Mouse (Mus musculus): Measurements from ENCODE around the gene Cdk2ap2.

Cdk2ap2 gene

DNA sequence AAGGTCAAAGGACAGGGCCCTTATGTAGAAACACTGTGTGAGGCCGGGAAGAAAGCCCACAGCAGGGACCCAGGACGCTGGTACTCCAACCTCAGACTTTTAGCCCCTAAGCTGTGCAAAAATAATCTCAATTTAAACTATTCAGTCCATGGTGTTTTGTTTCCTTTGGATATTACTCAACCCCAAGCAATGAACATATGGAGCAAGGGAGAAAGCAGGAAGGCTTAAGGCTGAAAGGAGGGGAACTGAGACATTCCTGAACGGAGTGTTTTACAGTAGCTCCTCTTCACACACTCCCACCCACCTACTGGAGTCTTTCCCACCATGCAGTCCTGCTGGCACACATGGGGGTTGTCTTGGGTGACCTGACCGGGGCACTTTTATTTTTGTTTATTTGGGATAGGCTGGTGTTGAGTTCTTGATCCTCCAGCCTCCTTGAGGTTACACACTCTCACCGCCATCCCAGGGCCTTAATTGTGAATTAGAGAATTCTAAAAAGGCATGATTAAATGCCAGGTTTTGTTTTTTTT, 2.1 kb upstream of the Cdk2ap2 start:
- no peak for DNase-seq

DNA sequence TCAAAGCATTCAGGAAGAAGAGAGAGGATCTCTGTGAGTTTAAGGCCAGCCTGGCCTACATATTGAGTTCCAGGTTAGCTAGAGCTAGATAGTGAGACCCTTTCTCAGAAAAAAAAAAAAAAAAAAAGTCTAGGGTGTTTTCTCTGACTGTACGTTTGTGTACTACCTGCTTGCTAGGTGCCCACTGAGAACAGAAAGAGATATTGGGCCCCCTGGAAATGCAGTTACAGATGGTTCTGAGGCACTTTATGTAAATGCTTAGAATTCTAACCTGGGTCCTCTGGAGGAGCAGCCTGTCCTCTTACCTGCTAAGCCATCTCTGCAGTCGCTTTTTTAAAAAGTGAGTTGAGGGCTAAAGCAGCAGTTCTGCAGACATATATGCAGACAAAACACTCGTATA, 1.2 kb upstream of the Cdk2ap2 start:
- no peak for DNase-seq

DNA sequence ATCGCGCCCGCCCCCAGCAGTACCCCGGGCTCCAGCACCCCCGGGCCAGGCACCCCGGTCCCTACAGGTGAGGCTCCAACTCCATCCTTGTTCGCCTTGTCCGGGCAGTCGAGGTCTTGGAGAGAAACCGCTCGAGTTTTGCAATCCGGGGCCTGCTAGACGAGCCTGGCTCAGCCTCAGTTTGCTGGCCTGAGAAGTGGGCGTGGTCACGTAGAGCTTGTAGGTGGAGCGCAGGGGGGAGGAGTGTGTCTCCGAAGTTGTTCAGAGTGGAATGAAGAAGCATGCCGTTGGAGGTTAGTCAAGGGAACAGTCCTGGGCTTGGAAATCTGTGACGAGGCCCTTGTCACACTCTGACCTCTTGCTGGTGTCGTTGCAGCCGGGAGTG, 451 bp downstream of the Cdk2ap2 start:
- DNase-seq, result peak; percentile 92 to 93

DNA sequence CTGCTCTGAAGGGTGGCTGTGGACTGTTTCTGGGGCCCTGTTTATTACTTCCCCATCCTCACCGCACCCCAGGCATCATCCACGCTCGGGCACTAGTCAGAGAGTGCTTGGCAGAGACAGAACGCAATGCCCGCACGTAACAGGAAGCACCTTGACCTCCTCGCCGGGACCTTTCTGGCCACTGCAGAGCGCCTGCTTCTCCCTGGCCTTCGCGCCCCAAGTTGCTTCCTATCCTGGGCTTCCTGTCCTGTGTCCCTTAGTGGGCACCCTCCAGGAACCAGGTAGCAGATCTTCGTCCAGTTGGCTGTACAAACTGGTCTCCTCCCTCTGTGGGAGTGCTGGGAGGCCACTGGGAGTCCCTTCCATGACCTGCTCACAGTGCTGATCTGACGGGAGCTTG, 1.4 kb downstream of the Cdk2ap2 start:
- no peak for DNase-seq

DNA sequence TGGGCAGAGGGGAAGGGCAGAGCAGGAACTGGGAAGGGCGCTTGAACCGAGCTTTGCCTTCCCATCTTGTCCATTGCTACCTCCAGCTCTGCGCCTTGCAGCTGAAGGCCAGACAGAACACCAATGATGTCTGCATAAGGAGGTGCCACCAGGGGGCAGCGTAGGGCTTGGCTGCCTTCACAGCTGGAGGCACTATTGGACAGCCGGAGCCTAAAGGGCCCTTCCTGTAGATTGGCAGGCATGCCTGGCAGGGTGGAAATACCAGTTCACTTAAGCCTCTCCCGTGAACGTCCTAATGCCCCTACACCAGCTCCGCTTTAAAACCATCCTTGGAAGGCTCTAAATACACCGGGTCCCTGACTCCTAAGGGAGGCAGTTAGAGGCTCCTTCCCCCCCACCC, 2.1 kb downstream of the Cdk2ap2 start:
- DNase-seq, result peak; percentile 95 to 97

DNA sequence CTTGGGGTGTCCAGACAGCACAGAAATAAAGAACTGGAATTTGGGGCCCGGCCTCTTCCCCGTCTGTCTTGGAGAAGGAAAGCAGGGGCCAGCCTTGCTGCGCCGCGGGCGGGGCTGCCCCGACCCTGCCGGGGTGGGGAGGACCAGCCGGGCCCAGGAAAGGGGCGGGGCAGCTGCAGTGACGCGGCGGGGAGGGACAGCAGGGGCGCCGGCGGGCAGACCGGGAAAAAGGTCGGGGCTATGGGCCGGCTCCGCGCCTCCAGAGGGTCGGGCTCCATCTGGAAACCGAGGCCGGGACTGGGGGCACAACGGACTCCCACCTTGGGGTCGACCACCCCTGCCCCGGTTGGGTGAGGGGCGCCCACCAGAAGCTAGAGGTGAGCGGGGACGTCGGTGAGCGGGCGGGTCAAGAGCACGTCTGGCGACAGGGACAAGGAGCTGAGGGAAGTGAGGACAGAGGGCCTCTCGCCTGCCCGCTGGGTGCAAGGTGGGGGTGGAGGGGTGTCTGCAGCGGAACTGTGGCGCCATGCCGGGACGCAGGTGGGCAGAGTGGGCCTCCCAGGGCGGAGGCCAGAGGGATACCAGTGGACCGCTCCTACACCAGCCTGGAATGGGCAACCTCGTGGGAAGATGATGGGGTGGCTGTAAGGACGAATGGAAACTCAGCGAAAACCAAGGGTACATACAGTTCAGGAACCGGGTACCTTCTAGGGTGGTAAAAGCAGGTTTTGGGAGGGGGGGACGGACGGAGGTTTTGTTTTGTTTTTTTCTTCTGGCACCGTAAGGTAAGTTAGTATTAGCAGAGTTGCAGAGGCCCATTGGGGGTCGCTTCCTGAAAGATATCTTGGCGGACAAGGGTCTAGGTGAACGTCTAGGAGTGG, 3.1 kb downstream of the Cdk2ap2 start, which contains the start of gene Pitpnm1:
Pitpnm1 (plus strand) TSS at position 162 of the 881 bp plus-strand sequence.
- peak; percentile 81 to 89 for DNase-seq

DNA sequence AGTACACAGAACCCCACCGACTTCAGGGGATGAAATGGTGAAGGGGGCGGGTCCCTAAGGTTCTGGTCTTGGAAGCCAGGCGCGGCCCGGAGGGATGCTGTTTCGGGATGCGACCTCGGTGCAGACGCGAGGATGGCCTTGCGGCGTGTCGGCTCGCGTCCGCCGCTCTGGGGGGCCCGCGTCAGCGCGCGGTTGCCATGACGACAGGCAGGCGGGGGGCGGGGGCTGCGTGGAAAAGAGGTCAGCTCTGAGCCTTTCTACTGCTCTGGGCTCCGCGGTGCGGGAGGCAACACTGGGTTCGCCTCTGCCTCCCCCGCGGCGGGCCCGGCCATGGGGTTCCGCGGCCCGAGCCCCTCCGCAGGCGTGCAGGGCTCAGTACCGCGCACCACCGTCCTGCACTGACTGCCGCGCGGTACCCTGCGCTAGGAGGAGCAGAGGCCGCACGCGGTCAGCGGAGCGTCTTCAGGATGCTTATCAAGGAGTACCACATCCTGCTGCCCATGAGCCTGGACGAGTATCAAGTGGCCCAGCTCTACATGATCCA, 3.8 kb downstream of the Cdk2ap2 start:
- DNase-seq, result no peak

DNA sequence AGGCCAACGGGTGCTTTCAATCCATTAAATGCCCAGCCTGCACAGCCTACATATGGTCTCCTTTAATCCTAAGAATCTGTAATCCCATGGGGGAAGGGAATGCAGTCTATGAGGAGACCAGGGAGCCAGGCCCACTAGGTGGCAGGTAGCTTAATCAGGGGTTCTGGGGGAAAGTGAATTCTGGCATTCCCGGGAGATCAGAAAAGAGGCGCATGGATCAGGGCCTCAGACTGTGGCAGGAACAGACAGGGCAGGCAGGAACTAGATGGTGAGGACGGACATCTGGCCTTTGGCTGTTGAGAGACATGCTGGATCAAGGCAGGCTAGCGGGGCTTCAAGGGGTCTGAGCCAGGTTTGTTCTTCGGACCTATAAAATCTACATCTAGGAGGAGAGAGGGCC, 4.5 kb downstream of the Cdk2ap2 start:
- no peak for DNase-seq

DNA sequence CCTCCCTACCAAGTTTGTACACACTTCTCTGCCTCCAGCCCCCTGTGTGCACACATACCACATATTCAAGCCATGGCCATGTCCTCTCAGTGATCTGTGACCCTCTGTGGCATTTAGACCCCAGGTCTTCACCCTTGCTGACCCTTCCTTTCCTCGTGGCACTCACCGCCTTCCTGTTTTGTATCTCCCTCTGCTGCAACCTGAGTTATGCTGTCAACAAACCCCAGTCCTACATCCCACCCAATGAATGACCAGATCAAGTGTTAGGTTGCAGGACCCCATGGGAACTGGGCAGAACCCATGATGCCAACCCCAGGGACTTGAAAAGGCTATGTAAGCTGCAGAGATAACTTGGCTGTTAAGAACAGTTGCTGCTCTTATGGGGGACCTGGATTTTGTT, 5.1 kb downstream of the Cdk2ap2 start:
- DNase-seq, result no peak

DNA sequence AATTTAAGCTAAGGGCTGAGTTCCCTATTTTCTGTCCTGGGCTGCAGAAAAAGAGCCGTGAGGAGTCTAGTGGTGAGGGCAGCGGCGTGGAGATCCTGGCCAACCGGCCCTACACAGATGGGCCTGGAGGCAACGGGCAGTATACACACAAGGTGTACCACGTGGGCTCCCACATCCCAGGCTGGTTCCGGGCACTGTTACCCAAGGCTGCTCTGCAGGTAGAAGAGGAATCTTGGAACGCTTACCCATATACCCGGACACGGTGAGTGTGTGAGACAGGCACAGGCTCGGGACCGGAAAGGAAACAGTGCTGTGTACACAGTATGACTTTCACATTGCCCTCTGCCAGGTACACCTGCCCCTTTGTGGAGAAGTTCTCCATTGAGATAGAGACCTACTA, 5.6 kb downstream of the Cdk2ap2 start:
- DNase-seq, result no peak

DNA sequence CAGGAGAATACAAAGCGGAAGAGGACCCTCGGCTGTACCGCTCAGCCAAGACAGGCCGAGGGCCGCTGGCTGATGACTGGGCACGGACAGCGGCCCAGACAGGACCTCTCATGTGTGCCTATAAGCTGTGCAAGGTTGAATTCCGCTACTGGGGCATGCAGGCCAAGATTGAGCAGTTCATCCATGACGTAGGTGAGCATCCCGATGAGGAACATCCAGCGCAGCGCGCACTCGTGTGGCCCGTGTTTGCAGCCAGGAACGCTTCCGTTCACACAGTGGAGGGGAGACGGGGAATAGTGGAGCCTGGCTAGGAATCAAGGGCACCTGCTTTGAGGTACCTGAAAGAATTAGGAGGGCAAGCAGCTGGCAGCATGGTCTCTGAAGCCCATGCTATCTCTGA, 6.3 kb downstream of the Cdk2ap2 start:
- peak in 1 of 2 experiments; percentile 26 for DNase-seq

DNA sequence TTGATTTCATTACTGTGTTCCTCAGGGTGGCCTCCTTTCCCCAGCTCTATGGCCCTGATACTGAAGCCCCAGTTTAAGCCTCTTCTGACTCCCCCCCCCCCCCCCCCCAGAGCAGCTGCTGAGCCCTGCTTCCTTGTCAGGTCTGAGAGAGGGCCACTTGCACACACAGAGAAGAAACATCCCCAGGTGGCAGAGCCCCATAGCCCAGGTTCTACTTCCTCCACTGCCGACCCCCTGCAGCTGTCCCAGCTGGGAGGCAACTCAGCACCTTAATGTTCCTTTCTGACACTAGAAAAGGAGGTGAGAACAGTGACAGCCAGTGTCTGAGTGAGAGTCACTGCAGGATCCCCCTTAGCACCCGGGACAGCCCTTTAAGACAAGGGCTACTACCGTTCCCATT, 6.8 kb downstream of the Cdk2ap2 start:
- DNase-seq, result no peak

DNA sequence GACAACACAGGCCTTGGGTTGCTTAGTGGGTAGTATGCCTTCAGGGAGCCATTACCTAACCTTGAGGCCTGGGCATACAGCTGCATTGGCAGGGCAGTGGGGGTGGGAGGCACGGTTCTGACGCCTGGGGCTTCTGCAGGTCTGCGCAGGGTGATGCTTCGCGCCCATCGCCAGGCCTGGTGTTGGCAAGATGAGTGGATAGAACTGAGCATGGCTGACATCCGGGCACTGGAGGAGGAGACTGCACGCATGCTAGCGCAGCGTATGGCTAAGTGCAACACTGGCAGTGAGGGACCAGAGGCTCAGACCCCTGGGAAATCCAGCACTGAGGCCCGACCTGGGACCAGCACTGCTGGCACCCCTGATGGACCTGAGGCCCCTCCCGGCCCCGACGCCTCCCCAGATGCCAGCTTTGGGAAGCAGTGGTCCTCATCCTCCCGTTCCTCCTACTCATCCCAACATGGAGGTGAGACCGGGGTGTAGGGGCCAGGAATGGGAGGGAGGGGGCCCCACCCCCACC, 7.8 kb downstream of the Cdk2ap2 start:
- peak in 1 of 2 experiments; percentile 28 for DNase-seq

DNA sequence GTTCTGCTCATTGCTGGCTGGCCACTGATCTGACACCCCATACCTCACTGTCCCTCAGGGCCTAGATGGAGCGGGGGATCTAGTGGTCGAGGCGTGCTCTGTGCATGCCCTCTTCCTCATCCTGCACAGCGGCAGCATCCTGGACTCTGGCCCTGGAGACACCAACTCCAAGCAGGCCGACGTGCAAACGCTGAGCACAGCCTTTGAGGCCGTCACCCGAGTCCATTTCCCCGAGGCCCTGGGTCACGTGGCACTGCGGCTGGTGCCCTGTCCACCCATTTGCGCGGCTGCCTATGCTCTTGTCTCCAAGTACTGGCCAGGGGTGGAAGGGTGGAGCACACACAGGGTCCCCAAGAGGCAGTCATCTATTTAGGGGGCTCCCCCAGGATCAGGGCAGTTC, 9.7 kb downstream of the Cdk2ap2 start:
- peak; percentile 38 to 68 for DNase-seq

DNA sequence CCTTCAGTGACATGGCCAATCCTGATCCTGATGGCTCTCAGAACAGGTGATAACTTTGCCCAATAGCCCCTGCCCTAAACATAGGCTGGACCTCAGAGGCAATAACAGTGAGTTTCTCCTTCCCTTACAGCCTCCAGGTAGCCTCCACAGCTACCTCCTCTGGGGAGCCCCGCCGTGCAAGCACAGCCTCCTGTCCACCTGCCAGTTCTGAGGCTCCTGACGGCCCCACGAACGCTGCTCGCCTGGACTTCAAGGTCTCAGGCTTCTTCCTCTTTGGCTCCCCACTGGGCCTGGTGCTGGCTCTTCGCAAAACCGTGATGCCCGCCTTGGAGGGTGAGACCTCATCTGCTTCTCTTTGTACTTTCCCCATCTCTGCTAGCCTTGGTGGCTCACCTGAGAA, 11.6 kb downstream of the Cdk2ap2 start:
- DNase-seq, result no peak

DNA sequence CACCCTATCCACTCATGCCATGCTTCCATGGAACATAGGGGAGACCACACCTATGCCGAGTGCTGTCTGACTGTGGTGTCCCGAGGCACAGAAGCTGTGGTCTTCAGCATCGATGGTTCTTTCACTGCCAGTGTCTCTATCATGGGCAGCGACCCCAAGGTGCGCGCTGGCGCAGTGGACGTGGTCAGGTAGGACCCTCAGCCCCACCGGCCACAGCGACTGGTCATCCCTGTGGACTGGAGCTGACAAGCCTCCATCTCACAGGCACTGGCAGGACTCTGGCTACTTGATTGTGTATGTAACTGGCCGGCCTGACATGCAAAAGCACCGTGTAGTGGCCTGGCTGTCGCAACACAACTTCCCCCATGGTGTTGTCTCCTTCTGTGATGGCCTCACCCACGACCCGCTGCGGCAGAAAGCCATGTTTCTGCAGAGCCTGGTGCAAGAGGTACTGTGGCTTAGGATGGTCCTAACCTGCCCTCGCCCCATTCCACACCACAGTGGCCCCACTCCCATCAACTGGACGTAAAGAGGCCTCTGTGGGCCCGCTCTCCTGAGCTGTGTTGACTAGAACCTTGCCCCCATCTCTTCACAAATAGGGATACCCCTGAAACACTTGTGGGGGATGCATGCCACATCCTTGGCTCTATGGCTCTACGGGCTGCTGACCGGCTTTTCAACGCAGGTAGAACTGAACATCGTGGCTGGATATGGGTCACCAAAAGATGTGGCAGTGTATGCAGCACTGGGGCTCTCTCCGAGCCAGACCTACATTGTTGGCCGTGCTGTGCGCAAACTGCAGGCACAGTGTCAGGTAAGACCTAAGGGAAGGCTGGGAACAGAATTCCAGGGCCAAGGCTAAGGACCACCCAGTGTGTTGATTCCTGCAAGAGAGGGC, 15.3 kb downstream of the Cdk2ap2 start:
- DNase-seq, result no peak

DNA sequence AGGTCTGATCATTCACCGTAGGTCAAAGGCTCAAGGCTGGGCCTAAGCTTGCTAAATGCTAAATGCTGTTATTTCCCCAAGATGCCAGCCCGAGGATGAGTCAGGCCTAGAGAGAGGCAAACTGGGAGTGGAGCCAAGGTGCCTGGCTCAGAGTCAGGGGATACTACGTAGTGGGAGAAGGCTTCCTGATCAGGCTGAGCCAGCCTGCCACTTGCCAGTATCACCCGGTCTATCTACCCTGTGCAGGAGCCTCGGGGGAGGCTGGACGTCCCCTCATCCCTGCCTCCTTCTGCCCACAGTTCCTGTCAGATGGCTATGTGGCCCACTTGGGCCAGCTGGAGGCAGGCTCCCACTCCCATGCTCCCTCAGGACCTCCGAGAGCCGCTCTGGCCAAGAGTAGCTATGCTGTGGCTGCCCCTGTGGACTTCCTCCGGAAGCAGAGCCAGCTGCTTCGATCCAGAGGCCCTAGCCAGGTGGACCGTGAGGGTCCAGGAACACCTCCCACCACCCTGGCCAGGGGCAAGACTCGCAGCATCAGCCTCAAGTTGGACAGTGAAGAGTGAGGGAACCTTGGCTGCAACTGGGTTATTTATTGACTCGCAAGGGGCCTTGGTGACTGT, 16.3 kb downstream of the Cdk2ap2 start:
- DNase-seq, result peak; percentile 91 to 93

DNA sequence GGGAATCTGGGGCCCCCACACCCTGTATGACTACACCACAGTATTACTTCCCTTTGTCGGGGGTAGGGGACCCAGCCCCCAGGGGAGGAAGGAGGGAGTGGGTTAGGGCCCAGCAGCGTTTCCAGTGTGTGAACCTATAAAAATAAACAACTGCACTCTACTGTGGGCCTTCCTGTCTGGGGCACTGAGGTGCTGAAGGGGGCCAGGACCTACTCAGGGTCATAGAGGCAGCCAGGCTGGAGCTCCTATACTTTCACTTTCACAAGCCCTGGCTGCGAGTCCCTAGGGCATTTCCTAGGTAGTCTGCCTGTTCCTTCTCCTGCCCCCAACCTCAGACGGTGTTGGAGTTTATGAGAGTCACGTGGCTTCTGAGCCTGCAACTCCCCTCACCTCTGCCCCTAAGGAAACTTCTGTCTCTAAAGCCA, 16.8 kb downstream of the Cdk2ap2 start:
- peak; percentile 42 to 81 for DNase-seq

DNA sequence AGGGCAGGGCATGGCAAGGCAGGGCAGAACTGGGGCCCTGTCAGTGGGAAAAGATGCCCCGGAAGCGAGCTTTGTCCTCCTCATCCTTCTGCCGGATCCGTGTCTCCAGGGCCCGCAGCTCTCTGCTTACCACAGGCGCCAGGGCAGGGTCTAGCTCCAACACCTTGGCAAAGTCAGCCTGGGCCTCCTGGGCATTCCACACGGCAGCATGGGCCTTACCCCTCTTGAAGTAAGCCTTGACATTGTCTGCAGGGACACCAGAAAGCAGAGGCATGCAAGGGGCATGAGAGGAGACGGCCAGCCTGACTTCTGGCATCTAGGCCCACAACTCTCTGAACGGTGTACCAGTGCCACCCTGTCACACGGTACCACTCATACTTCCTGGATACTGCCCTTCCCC, 17.6 kb downstream of the Cdk2ap2 start:
- peak in 1 of 2 experiments; percentile 35 for DNase-seq

DNA sequence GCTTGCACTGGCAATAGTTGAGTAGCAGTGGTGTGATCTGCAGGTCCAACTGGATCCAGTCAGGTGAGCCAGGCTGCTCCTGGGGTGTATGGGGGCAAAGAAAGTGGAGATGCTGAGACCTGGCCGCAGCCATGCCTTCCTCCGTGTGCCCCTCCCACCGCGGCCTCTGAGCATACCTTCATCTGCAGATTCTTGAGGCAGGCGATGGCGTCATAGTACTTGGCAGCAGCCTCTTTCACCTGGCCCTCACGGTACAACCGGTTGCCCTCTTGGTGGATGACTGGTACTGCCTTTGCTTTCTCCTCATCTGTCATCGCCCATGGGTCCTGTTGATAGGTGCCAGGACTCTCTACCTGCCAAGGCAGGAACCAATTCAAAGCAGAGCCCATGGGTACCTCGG, 18.2 kb downstream of the Cdk2ap2 start:
- DNase-seq, result no peak

DNA sequence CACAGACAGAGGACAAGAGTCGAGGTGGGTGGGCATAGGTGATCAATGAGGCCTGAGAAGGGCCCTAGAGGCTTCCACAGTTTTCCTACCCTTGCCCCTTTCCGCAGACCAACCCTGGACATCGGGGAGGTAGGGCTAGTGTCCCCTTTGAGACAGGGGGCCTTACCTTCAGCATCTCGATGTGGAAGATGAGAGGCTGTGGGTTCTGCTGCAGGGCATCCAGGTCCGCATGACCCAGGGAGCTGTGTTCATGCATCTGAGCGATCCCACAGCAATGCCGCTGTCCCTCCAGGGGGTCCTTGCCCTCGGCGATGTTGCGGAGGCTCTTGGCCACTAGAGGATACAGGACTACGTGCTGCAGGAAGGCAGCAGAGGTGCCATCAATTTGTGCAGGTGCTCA, 18.8 kb downstream of the Cdk2ap2 start:
- no peak for DNase-seq

DNA sequence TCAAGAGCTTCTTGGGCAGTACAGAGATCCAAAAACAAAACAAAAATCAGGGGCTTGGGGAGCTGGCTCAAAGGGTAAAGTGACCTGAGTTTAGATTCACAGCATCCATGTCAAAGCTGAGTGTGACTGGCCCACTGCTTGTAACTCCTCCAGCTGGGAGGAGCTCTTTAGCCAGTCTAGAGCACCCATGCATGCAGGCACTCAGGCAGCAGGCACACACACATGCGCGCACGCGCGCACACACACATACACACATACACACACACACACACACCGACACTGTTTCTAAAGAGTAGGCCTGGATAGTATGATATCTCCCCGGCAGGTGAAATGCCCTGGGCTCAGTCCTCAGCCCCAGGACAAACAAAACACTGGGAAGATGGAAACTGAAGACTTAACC, 20.0 kb downstream of the Cdk2ap2 start:
- DNase-seq, result no peak
